Mouse (Mus musculus) MEL (cell line): ENCODE results near the gene Thbs4. TPM values are rescaled to one million over a fixed set of nuclear protein-coding genes. Genes with fewer than 3 reads are reported as not detected.

Experiments
- DNase-seq: peaks from one replicate; pipeline ENCODE4 v3.0.0; 2011; ENCODE audit warnings: low read depth, low spot score
- H3K27ac ChIP-seq: 2 replicates; pipeline ENCODE4 v1.5.1; 2012; ENCODE audit warnings: low read depth, mild to moderate bottlenecking, control low read depth, low read length, moderate library complexity; ENCODE audit not compliant: control insufficient read depth
- H3K27me3 ChIP-seq, 2 experiments: fragments of 150-350 bp in 1 of 2; sonication (generic) in 1 of 2; 2 replicates each; pipeline ENCODE4 v1.6.1; 2012; ENCODE audit warnings: low read length in 2 of 2, mild to moderate bottlenecking in 2 of 2, improper control_type of control experiment in 1 of 2, moderate library complexity in 1 of 2; ENCODE audit not compliant: insufficient read depth in 2 of 2, control insufficient read depth in 1 of 2
- H3K36me3 ChIP-seq, 2 experiments: 2 replicates each; pipeline ENCODE4 v1.6.1; 2012 to 2014; ENCODE audit warnings: low read length in 2 of 2, improper control_type of control experiment in 1 of 2, inconsistent platforms in 1 of 2, mild to moderate bottlenecking in 1 of 2; ENCODE audit not compliant: insufficient read depth in 2 of 2, control insufficient read depth in 1 of 2
- H3K4me1 ChIP-seq, 2 experiments: fragments of 150-350 bp in 1 of 2; sonication (generic) in 1 of 2; 2 replicates each; pipeline ENCODE4 v1.6.1; 2012; ENCODE audit warnings: low read length in 2 of 2, improper control_type of control experiment in 1 of 2, mild to moderate bottlenecking in 1 of 2; ENCODE audit not compliant: insufficient read depth in 2 of 2, control insufficient read depth in 1 of 2
- H3K4me3 ChIP-seq, 2 experiments: fragments of 150-350 bp in 1 of 2; sonication (generic) in 1 of 2; 2 replicates each; pipeline ENCODE4 v1.5.1; 2012; ENCODE audit warnings: low read depth in 2 of 2, low read length in 2 of 2, mild to moderate bottlenecking in 2 of 2, moderate library complexity in 2 of 2, control low read depth in 1 of 2, improper control_type of control experiment in 1 of 2; ENCODE audit not compliant: control insufficient read depth in 1 of 2, insufficient read depth in 1 of 2
- H3K79me2 ChIP-seq: 2 replicates; pipeline ENCODE4 v1.6.1; 2012; ENCODE audit warnings: mild to moderate bottlenecking, low read length, moderate library complexity; ENCODE audit not compliant: control insufficient read depth, poor library complexity, insufficient read depth
- H3K9ac ChIP-seq: 2 replicates; pipeline ENCODE4 v1.6.1; 2012; ENCODE audit warnings: low read depth, mild to moderate bottlenecking, control low read depth, low read length, moderate library complexity; ENCODE audit not compliant: control insufficient read depth, poor library complexity, severe bottlenecking
- H3K9me3 ChIP-seq: fragments of 150-350 bp; sonication (generic); replicated peaks from 2 replicates; pipeline ENCODE4 v1.6.1; 2012; ENCODE audit warnings: mild to moderate bottlenecking, low read length, improper control_type of control experiment, moderate library complexity; ENCODE audit not compliant: insufficient read depth
- CHD1 ChIP-seq: IDR thresholded peaks from 2 replicates; pipeline ENCODE4 v1.6.1; 2012; ENCODE audit warnings: low read depth, mild to moderate bottlenecking, inconsistent platforms, low read length, improper control_type of control experiment
- CHD2 ChIP-seq: IDR thresholded peaks from 2 replicates; pipeline ENCODE4 v1.6.1; 2011; ENCODE audit warnings: low read length, improper control_type of control experiment
- E2F4 ChIP-seq: IDR thresholded peaks from 2 replicates; pipeline ENCODE4 v1.6.1; 2011; ENCODE audit warnings: low read depth, low read length, improper control_type of control experiment, borderline replicate concordance
- ELF1 ChIP-seq: IDR thresholded peaks from 2 replicates; pipeline ENCODE4 v1.6.1; 2014; ENCODE audit warnings: low read depth, mild to moderate bottlenecking, inconsistent platforms, low read length, improper control_type of control experiment, moderate library complexity
- EP300 ChIP-seq, 2 experiments: IDR thresholded peaks; 2 replicates each; pipeline ENCODE4 v1.6.1; 2011; ENCODE audit warnings: improper control_type of control experiment in 2 of 2, low read length in 2 of 2, low read depth in 1 of 2, mild to moderate bottlenecking in 1 of 2
- HCFC1 ChIP-seq: IDR thresholded peaks from 2 replicates; pipeline ENCODE4 v1.6.1; 2012; ENCODE audit warnings: low read depth, mild to moderate bottlenecking, inconsistent platforms, low read length, improper control_type of control experiment, moderate library complexity
- MAFK ChIP-seq: IDR thresholded peaks from 2 replicates; pipeline ENCODE4 v1.6.1; 2011; ENCODE audit warnings: low read depth, mild to moderate bottlenecking, low read length, improper control_type of control experiment, borderline replicate concordance
- MAX ChIP-seq: IDR thresholded peaks from 2 replicates; pipeline ENCODE4 v1.6.1; 2011; ENCODE audit warnings: low read length, improper control_type of control experiment
- MAZ ChIP-seq: IDR thresholded peaks from 2 replicates; pipeline ENCODE4 v1.6.1; 2012; ENCODE audit warnings: low read depth, mild to moderate bottlenecking, inconsistent platforms, low read length, improper control_type of control experiment
- MYB ChIP-seq: IDR thresholded peaks from 2 replicates; pipeline ENCODE4 v1.6.1; 2011; ENCODE audit warnings: mild to moderate bottlenecking, low read depth, low read length, improper control_type of control experiment
- MYC ChIP-seq: IDR thresholded peaks from 2 replicates; pipeline ENCODE4 v1.6.1; 2011; ENCODE audit warnings: low read depth, mild to moderate bottlenecking, low read length, improper control_type of control experiment, moderate library complexity
- NELFE ChIP-seq: IDR thresholded peaks from 2 replicates; pipeline ENCODE4 v1.6.1; 2011; ENCODE audit warnings: low read depth, low read length, improper control_type of control experiment
- POLR2A ChIP-seq, 2 experiments: IDR thresholded peaks; 2 replicates each; pipeline ENCODE4 v1.6.1; 2011 to 2012; ENCODE audit warnings: low read length in 2 of 2, mild to moderate bottlenecking in 2 of 2, control low read depth in 1 of 2, improper control_type of control experiment in 1 of 2, low read depth in 1 of 2, moderate library complexity in 1 of 2; ENCODE audit not compliant: control insufficient read depth in 1 of 2, insufficient read depth in 1 of 2, poor library complexity in 1 of 2
- POLR2AphosphoS5 ChIP-seq: IDR thresholded peaks from 2 replicates; pipeline ENCODE4 v1.6.1; 2012; ENCODE audit warnings: low read depth, borderline replicate concordance, mild to moderate bottlenecking, inconsistent platforms, low read length, moderate library complexity, mixed read lengths
- RAD21 ChIP-seq: IDR thresholded peaks from 2 replicates; pipeline ENCODE4 v1.6.1; 2011; ENCODE audit warnings: mild to moderate bottlenecking, low read depth, low read length, improper control_type of control experiment
- SMC3 ChIP-seq: IDR thresholded peaks from 2 replicates; pipeline ENCODE4 v1.6.1; 2011; ENCODE audit warnings: low read depth, low read length, improper control_type of control experiment
- TAL1 ChIP-seq: IDR thresholded peaks from 2 replicates; pipeline ENCODE4 v1.6.1; 2012; ENCODE audit warnings: mild to moderate bottlenecking, inconsistent platforms, low read length, moderate library complexity, mixed read lengths
- ZC3H11A ChIP-seq: IDR thresholded peaks from 2 replicates; pipeline ENCODE4 v1.6.1; 2012; ENCODE audit warnings: low read depth, mild to moderate bottlenecking, inconsistent platforms, low read length, improper control_type of control experiment
- polyA plus RNA-seq, 2 experiments: library from polyadenylated mRNA; stranded (reverse) in 1 of 2; unstranded in 1 of 2; fragments of >175 nt in 1 of 2; fragments of >200 nt in 1 of 2; gene quantifications; 2 replicates each; pipeline versions ENCODE4 v1.2.1 to v1.2.4; 2012; ENCODE audit warnings: low replicate concordance in 2 of 2, low read depth in 1 of 2; ENCODE audit not compliant: insufficient read length in 2 of 2, insufficient read depth in 1 of 2, missing spikeins in 1 of 2
- total RNA-seq: library from RNA; depleted of rRNA; stranded (reverse); fragments of 300-350 nt; gene quantifications from 2 replicates; pipeline ENCODE4 v1.2.3, GENCODE M21; 2012

Thbs4 gene
- total and polyA plus RNA-seq, 3 experiments: not detected

- no peak for TF ChIP-seq POLR2A (IDR thresholded peaks at IDR 0.05; ENCODE audit: control insufficient read depth in 1 of 2, insufficient read depth in 1 of 2, low read depth in 1 of 2, low read length in 2 of 2, poor library complexity in 1 of 2)
- no peaks in the 10 kb centered on the region for H3K9me3 ChIP-seq
Observed at GRCm38 (mm10) chr13:92705016-92705535, 89.5 kb downstream of the Thbs4 start.

GRCm38 (mm10) chr13:92704189-92704588 is 90.4 kb downstream of the Thbs4 start:
- no peak for DNase-seq
- Histone ChIP-seq H3K9me3 (no peaks in the 10 kb centered on the region), H3K27ac (no peak overlapping the region), H3K36me3 (no peaks in the 10 kb centered on the region), H3K4me3 (no peak overlapping the region), H3K79me2 (no peaks in the 10 kb centered on the region), H3K4me1 (no peaks in the 10 kb centered on the region), H3K9ac (no peak overlapping the region), H3K27me3 (no peaks in the 10 kb centered on the region)
- TF ChIP-seq RAD21: no peak
- TF ChIP-seq ELF1: no peak
- no peak for TF ChIP-seq NELFE
- TF ChIP-seq CHD1: no peak
- TF ChIP-seq MYC: no peak
- no peak for TF ChIP-seq ZC3H11A
- no peak for TF ChIP-seq CHD2
- no peak for TF ChIP-seq MAX

More at GRCm38 (mm10) chr13:92705016-92705535, 89.5 kb downstream of the Thbs4 start:
- Histone ChIP-seq H3K36me3 (no peaks in the 10 kb centered on the region), H3K9ac (no peak overlapping the region), H3K27me3 (no peaks in the 10 kb centered on the region), H3K4me1 (no peaks in the 10 kb centered on the region), H3K4me3 (no peak overlapping the region), H3K27ac (no peak overlapping the region), H3K79me2 (no peaks in the 10 kb centered on the region)
- DNase-seq: no peak

DNA sequence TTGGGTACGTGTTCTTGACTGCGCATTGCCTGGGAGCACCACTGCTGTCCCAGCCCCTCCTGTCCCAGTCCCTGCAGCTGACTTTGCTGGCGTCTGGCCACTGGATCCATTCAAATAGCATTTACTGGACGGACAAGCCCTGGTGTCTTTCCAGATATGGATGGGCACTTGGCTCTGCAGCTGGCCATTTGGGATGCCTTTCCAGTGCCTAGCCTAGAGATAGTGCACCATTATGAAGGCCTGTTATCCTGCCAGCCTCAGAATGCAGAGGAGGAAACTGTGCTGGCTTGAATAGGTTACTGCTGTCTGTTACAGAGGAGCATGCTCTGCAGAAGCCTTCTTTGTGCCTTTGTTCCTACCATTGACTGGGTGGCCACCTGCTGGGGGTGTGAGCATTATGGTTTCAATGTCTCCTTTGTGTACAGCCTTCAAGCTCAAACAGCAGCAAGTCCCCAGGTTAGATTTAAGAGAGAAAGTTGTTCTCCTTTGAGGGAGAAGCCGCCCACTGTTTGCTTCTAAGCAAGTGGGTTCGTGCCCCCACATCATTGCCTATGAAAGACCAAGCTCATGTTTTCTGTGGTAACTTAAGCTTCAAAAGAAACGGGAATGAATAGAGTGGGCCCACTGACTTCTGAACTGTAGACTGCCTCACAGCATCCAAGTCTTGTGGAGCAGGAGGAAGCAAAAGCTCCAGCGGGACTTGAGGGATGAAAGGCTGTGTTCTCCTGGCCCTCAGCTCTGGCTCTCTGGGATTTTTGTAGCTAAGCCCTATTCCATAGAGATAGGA is 91.2 kb downstream of the Thbs4 start:
- Histone ChIP-seq H3K79me2 (no peaks in the 10 kb centered on the region), H3K27me3 (no peaks in the 10 kb centered on the region)
- no peak for TF ChIP-seq MYB
- no peak for TF ChIP-seq HCFC1
- TF ChIP-seq EP300 (IDR thresholded peaks at IDR 0.05; ENCODE audit: low read depth in 1 of 2, low read length in 2 of 2): no peak
- no peak for TF ChIP-seq POLR2AphosphoS5
- TF ChIP-seq RAD21: no peak
- no peak for TF ChIP-seq MAX
- no peak for TF ChIP-seq E2F4
- TF ChIP-seq TAL1: no peak
- no peak for TF ChIP-seq SMC3
- TF ChIP-seq MAZ: no peak
- no peak for TF ChIP-seq ELF1
- no peak for TF ChIP-seq MAFK
- TF ChIP-seq, all 39 proteins: peak for 0
- H3K9ac ChIP-seq: no peak overlapping the region
- H3K4me1 ChIP-seq: no peaks in the 10 kb centered on the region
- no peaks in the 10 kb centered on the region for H3K9me3 ChIP-seq
- no peak overlapping the region for H3K4me3 ChIP-seq
- H3K27ac ChIP-seq: no peak overlapping the region
- DNase-seq: no peak
- no peaks in the 10 kb centered on the region for H3K36me3 ChIP-seq
